In genomic region chr6:145567832-145568231, GRCm38 (mm10) we compare ENCODE assay signal across 28 mouse cellular contexts. TPM values are rescaled to one million over a fixed set of nuclear protein-coding genes. Genes with fewer than 3 reads are reported as not detected.
DNase-seq lines count a peak whose midpoint lies in the region; ATAC-seq and TF ChIP-seq lines count a peak whose summit lies in the region.
"Had no signal": no experiment of that assay in that cellular context is flagged by ENCODE, and none has a peak within 500 bp of the region (broad histone marks: within the 10 kb centered on the region; RNA-seq: fewer than 3 reads in every experiment).

No protein-coding gene starts in this region.

- no peak overlapping the region for H3K9ac ChIP-seq in lung, postnatal 0 days (replicated peaks; ENCODE audit: low read depth)
- H3K9ac ChIP-seq: embryonic facial prominence, embryonic 13.5 days; embryonic facial prominence, embryonic 15.5 days; forebrain, embryonic 12.5 days had no signal

- no peaks in the 10 kb centered on the region; the same call in 1 of the 2 replicates for H3K9me3 ChIP-seq in lung, postnatal 0 days (ENCODE audit: low read length)
- H3K9me3 ChIP-seq: embryonic facial prominence, embryonic 13.5 days; embryonic facial prominence, embryonic 15.5 days; forebrain, embryonic 10.5 days; forebrain, embryonic 12.5 days had no signal

- H3K27ac ChIP-seq in cerebellum, adult 2 months (ENCODE audit: insufficient read depth, low read length): no peak overlapping the region
- peak overlapping the region; percentile 47; the same call in 1 of the 2 replicates for H3K27ac ChIP-seq in lung, postnatal 0 days (ENCODE audit: low read length)
- H3K27ac ChIP-seq: embryonic facial prominence, embryonic 13.5 days; embryonic facial prominence, embryonic 15.5 days; forebrain, embryonic 10.5 days; forebrain, embryonic 12.5 days had no signal

- no peaks in the 10 kb centered on the region for H3K36me3 ChIP-seq in lung, postnatal 0 days (ENCODE audit: insufficient read depth, low read length)
- H3K36me3 ChIP-seq: embryonic facial prominence, embryonic 13.5 days; embryonic facial prominence, embryonic 15.5 days; forebrain, embryonic 10.5 days; forebrain, embryonic 12.5 days; G1E had no signal

- no peak overlapping the region for H3K4me2 ChIP-seq in lung, postnatal 0 days (replicated peaks; ENCODE audit: low read depth, low read length)
- H3K4me2 ChIP-seq: embryonic facial prominence, embryonic 13.5 days; embryonic facial prominence, embryonic 15.5 days; forebrain, embryonic 12.5 days had no signal

- peaks cover 22% of the 10 kb centered on the region for H3K4me1 ChIP-seq in cerebellum, adult 2 months (ENCODE audit: control insufficient read depth, insufficient read depth, low read length)
- H3K4me1 ChIP-seq in lung, postnatal 0 days (ENCODE audit: insufficient read depth, low read depth, low read length): peaks cover 12% of the 10 kb centered on the region; the same call in 1 of the 2 replicates

- no peak for TF ChIP-seq EP300 in lung, postnatal 0 days (IDR thresholded peaks at IDR 0.05)

- peak; percentile 76 for ATAC-seq in cerebellum, adult (ENCODE audit: insufficient number of reproducible peaks, low FRiP score, low TSS enrichment)
- ATAC-seq in lung, postnatal 0 days: no peak
- ATAC-seq: activated CD4-positive, CD25-positive, alpha-beta regulatory T cell, adult 4 months; CD4-positive, CD25-positive, alpha-beta regulatory T cell, adult 4 months; forebrain, embryonic 14.5 days; forebrain, embryonic 16.5 days; Patski had no signal

- no peak overlapping the region for H3K4me3 ChIP-seq in cerebellum, adult 2 months (replicated peaks; ENCODE audit: insufficient read depth, low read depth, low read length)
- H3K4me3 ChIP-seq in lung, postnatal 0 days (ENCODE audit: low read depth, low read length): no peak overlapping the region
- H3K4me3 ChIP-seq: embryonic facial prominence, embryonic 13.5 days; embryonic facial prominence, embryonic 15.5 days; erythroblast, embryonic 14.5 days; forebrain, embryonic 10.5 days; forebrain, embryonic 12.5 days had no signal

- 35% methylated on average over 3 of the region's 3 CpGs for WGBS in cerebellum, adult 2 months
- WGBS in lung, postnatal 0 days: 85% methylated on average over 3 of the region's 3 CpGs

- no peak for TF ChIP-seq CTCF in cerebellum, adult 2 months (IDR thresholded peaks at IDR 0.05; ENCODE audit: borderline replicate concordance, insufficient read depth, low read depth, low read length)
- no peak for TF ChIP-seq CTCF in lung, postnatal 0 days (IDR thresholded peaks at IDR 0.05)

- H3K27me3 ChIP-seq in cerebellum, adult 2 months (ENCODE audit: control insufficient read depth, insufficient read depth, low read length): no peaks in the 10 kb centered on the region
- H3K27me3 ChIP-seq in lung, postnatal 0 days (replicated peaks; ENCODE audit: insufficient read depth, low read length): no peaks in the 10 kb centered on the region
- H3K27me3 ChIP-seq: CH12.LX; embryonic facial prominence, embryonic 13.5 days; embryonic facial prominence, embryonic 15.5 days; forebrain, embryonic 12.5 days; Patski had no signal

- no peak for DNase-seq in cerebellum, adult 11 months
- peak; percentile 27 to 55 for DNase-seq in cerebellum, adult 2 months
- no peak for DNase-seq in cerebellum, postnatal 14 days
- DNase-seq in cerebellum, adult 9-11 months: peak; percentile 62
- no peak for DNase-seq in cerebellum, adult 8-10 months
- no peak for DNase-seq in lung, postnatal 0 days (ENCODE audit: low spot score)
- DNase-seq in lung, postnatal 4 days: no peak
- DNase-seq: adrenal gland, adult 8-10 months; adrenal gland, postnatal 14 days; adrenal gland, postnatal 36 days; B cell, adult 2 months; embryo, embryonic 11 days had no signal

- no peak for TF ChIP-seq POLR2A in cerebellum, adult 2 months (IDR thresholded peaks at IDR 0.05; ENCODE audit: borderline replicate concordance, insufficient read depth, low read length)

RNA-seq across cellular contexts. Expression of gene Lmntd1, which starts 46.3 kb away (rescaled TPM):
- polyA plus RNA-seq in cerebellum, adult 2 months (2012; rRNA removed): 0.70 and 1.2 TPM in 2 replicates
- polyA plus RNA-seq in lung, postnatal 0 days (2015; fragmentation: Nextera tagmentation; extraction: Ambion mirVana): 0.74 and 0.81 TPM in 2 replicates
- polyA plus RNA-seq: CD4-positive, CD25-positive, alpha-beta regulatory T cell, adult 4 months; erythroblast, embryonic 14.5 days; G1E; Patski had no signal

RNA-seq across cellular contexts. Expression of gene Tuba3b, which starts 47.7 kb away (rescaled TPM):
- polyA plus RNA-seq in cerebellum, adult 2 months (2012; rRNA removed): not detected in 2 replicates
- polyA plus RNA-seq in lung, postnatal 0 days (2015; fragmentation: Nextera tagmentation; extraction: Ambion mirVana): not detected in 2 replicates
- polyA plus RNA-seq: activated CD4-positive, CD25-positive, alpha-beta regulatory T cell, adult 4 months; brain, embryonic 14.5 days; CD4-positive, CD25-positive, alpha-beta regulatory T cell, adult 4 months; embryonic facial prominence, embryonic 11.5 days; embryonic facial prominence, embryonic 13.5 days; embryonic facial prominence, embryonic 15.5 days; erythroblast, embryonic 14.5 days; forebrain, embryonic 10.5 days; forebrain, embryonic 12.5 days; forebrain, embryonic 14.5 days; forebrain, embryonic 16.5 days; frontal cortex, adult 2 months; G1E; Patski had no signal

Comparison
In these comparisons a context has a peak if more than half of its experiments do, and no peak if none do; other contexts are left out.
1. DNase-seq: peak in cerebellum, adult 2 months (2 of 2) and cerebellum, adult 9-11 months (single experiment); none in cerebellum, adult 11 months (single experiment), cerebellum, postnatal 14 days (0 of 2), cerebellum, adult 8-10 months (single experiment), lung, postnatal 0 days (single experiment) and lung, postnatal 4 days (0 of 2).